Mouse (Mus musculus) 3134 (cell line): ENCODE measurements around the gene Mrps22.

Source experiments
- DNase-seq: peaks from one replicate; pipeline ENCODE4 v3.0.0-alpha.2; 2011; ENCODE audit warnings: low spot score; ENCODE audit not compliant: insufficient read length; ENCODE audit errors: extremely low read depth

Gene Mrps22

DNA sequence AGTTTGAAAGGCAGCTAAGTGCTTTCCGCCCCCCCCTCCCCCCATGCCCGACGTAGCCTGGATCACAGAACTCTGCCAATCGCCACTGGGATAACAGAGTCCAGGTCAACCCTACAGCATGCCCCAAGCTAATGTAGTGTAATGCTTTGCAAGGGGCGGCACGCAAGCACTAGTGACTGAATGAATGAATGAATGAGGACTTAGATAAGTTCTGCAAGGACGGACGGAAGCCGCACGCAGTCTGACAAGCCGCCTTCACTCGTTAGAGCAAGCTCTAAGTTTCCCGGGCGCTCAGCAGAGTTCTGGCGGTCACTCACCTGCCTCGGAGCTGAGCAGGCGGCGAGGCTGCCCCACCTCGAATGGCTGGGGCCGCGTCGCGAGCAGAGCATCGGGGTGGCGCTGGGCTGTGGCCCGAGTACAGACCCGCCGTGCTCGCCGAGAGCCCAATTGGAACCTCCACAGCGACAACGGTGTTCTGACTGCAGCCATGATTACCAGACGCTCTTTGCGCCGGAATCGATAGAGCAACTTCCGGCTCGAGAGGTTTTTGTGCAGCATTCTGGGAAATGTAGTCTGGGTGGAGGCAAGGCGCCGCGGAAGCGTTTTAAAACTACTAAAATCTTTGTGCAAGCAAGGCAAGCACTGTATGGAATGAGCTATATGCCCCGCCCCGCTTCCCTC lies at the start of gene Mrps22:
Mrps22 (minus strand) TSS at position 505 of the 681 bp plus-strand sequence.
- DNase-seq: peak; percentile 77

- no peak for DNase-seq
These were observed 49.1 kb upstream of the Mrps22 start for GRCm38 (mm10) chr9:98650547-98650946.

GRCm38 (mm10) chr9:98647418-98647817 lies 46.0 kb upstream of the Mrps22 start:
- DNase-seq: no peak

DNA sequence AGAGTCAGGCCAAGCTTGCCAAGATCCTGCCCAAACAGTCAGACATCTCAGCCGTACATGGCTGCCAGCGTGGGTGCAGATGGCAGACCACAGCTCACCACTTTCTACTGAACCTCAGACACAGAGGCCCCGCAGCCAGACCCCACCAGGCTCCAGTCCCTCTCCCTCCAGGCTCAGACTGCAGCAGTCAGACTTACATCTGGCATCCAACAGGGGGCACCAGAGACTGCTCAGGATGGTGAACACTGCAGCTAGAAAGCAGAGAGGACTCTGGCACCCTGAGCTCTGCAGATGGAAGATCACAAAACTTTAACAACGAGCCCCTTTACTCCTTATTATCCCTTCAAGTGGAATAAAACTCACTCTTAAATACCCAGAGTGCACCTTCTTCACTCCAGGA lies 44.3 kb upstream of the Mrps22 start:
- peak; percentile 25 for DNase-seq

GRCm38 (mm10) chr9:98642126-98642525 lies 40.7 kb upstream of the Mrps22 start:
- no peak for DNase-seq

DNA sequence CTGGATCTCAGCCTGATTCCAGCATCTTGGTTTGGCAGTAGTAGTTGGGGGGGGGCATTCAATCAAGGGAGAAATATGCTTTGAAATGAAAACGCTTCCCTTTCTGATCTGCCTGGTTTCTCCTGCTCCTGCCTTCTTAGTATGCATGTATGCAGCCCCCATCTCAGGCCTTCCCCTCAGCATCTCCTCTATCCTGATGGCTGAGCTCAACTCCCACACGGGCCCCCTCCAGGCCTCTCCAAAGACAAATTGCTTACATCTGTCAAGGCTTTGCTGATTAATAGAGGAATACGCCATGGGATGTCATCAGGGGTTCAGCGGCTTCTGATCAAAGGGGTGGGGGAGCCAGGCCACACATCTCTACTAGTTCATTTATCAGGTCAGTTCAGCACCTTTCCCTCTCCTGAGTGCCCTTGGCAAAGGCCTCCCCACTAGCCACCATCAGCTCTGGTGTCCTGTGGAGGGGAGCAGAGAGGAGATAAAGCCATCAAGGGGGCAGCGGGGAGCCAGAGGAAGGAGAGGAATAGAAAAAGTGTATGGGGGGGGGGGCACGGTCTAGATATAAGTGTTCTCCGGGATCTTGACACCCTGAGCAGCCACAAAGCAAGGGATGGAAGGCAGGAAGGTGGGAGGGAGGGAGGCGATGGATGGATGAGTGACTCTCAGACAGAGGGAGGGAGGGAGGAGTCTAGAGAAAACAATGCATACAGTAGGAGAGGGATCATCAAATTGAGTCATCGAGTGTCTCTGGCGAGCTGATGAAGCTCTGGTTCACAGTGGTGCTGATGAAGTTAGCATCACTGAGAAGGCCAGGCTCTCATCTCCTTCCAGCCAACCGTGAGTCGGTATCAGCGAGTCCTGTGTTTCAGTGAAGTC lies 32.1 kb upstream of the Mrps22 start:
- DNase-seq: no peak

DNA sequence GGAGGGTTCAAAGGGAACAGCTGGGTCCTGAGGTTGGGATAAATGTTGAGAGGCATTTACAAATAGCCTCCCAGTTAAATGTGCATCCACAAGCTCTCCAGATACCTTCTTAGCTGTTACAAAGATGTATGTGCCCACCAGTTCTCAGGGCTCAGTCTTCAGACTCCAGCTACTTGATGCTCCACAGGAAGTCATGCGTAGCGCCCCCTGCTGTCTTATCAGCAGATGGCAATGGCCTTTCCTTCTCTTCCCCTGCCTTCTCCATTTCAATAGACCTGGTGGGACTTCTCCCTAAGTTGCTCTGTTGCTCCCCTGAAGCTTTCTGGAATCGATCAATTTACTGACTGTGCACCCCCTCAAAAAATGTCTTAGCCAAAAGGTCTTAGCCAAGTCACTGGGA lies 27.0 kb upstream of the Mrps22 start:
- no peak for DNase-seq

- DNase-seq: no peak
These were observed 3.4 kb upstream of the Mrps22 start for GRCm38 (mm10) chr9:98604896-98605295.

DNA sequence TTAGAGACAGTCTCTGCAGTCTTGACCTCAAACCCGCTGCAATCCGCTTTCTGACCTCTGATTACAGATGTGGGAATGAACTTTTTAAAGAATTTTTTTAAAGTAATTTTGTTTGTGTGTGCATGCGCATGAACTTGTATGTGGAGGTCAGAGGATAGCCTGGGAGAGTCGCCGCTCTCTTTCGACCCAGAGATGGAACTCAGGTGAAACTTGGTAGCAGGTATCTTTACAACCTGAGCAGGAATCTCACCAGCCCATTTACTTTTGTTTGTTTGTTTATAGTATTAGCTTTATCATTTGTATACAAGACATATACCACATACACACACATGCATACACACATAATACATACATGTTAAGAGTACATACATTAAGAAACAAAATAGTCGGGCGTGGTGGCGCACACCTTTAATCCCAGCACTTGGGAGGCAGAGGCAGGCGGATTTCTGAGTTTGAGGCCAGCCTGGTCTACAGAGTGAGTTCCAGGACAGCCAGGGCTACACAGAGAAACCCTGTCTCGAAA lies 438 bp upstream of the Mrps22 start:
- no peak for DNase-seq

- DNase-seq: peak; percentile 21
These were observed 1.4 kb downstream of the Mrps22 start for GRCm38 (mm10) chr9:98600094-98600493.

GRCm38 (mm10) chr9:98583852-98584251 lies 17.6 kb downstream of the Mrps22 start:
- DNase-seq: no peak

DNA sequence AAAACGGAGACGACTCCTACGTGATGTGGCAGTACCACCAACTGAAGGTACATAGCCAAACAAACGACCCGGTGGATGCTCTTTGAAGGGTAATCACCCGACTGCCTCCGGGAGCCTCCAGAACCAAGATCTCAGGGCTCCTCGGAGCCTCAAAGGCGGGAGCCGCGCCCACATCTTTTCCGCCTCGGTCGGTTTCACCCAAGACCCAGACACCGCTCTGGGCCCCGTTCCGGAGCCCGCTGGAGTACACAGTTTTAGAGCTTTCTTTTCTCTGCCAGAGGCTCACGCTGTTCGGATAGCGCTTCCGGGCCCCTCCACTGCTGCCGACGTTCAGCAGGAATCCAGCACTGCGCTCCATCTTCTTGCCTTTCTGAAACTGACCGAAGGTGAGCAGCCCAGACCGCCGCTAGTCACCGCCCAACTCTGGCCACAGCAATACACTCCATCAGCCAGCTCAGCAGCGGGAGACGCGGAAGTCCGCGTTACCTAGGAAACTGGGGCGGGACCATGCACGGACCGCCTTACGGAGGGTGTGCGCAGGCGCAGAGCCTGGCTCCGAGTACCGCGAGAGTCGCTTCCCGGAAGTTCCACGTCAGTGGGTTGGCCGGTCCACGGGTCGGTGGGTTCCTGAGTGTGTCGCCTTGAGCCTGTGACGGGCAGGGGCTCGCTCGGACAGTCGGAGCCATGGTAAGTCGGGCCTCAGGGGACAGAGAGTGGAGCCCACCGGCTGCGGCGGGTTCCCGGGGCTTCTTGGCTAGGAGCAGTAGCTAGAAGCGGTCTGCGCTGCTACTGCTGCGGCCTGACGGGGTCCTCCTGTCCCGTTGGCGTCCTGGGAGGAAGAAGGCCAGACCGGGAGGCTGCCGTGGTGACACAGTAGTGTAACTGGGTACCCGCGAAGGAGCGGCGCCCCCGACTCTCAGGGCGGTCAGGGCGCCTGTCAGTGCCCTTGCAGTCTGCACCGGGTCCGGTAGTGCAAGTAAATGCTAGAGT lies 38.0 kb downstream of the Mrps22 start, which contains the start of gene Copb2:
Copb2 (plus strand) TSS at position 585 of the 990 bp plus-strand sequence.
- peak; percentile 95 for DNase-seq

DNA sequence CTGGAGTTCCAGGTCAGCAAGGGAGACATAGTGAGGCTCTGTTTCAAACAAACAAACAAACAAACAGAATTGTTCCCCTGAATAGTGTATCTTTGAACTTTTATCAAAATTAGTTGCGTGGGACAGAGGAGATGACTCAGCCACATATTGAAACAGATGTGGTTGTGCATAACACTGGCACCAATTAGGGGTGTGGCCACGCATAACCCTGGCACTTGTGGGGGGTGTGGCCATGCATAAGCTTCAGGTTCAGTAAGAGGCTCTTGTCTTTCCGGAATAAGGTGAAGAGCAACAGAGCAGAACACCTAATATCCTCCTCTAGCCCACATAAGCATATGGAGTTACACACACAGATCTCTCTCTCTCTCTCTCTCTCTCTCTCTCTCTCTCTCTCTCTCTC lies 57.4 kb downstream of the Mrps22 start:
- no peak for DNase-seq
